Mouse (Mus musculus) CH12.LX (cell line): ENCODE data around the gene Ddx59. TPM values are rescaled to one million over a fixed set of nuclear protein-coding genes. Genes with fewer than 3 reads are reported as not detected.

Source experiments
- DNase-seq: peaks from one replicate; pipeline ENCODE4 v3.0.0-alpha.2; 2013; ENCODE audit errors: extremely low read depth
- H3K27ac ChIP-seq: 2 replicates; pipeline ENCODE4 v1.5.1; 2012; ENCODE audit warnings: low read depth, mild to moderate bottlenecking, control low read depth, moderate library complexity; ENCODE audit not compliant: insufficient read depth
- H3K27me3 ChIP-seq: replicated peaks from 2 replicates; pipeline ENCODE3; 2012; ENCODE audit warnings: inconsistent platforms
- H3K36me3 ChIP-seq, 2 experiments: replicated peaks in 1 of 2; 2 replicates each; pipeline versions ENCODE3 to v1.6.1; 2012; ENCODE audit warnings: inconsistent platforms in 1 of 2, low read length in 1 of 2, mild to moderate bottlenecking in 1 of 2, mixed read lengths in 1 of 2, moderate library complexity in 1 of 2; ENCODE audit not compliant: control insufficient read depth in 1 of 2, insufficient read depth in 1 of 2
- H3K4me1 ChIP-seq, 2 experiments: 2 replicates each; pipeline ENCODE4 v1.6.1; 2012; ENCODE audit warnings: inconsistent platforms in 1 of 2, moderate library complexity in 1 of 2; ENCODE audit not compliant: insufficient read depth in 2 of 2, control insufficient read depth in 1 of 2
- H3K4me2 ChIP-seq: 2 replicates; pipeline ENCODE4 v1.6.1; 2012; ENCODE audit warnings: low read depth, mild to moderate bottlenecking, control low read depth; ENCODE audit not compliant: poor library complexity, insufficient read depth, severe bottlenecking
- H3K4me3 ChIP-seq, 3 experiments: fragments of 150-350 bp in 1 of 3; sonication (generic) in 1 of 3; replicated peaks in 1 of 3; 2 replicates each; pipeline versions ENCODE3 to v1.5.1; 2011 to 2012; ENCODE audit warnings: low read depth in 2 of 3, low read length in 2 of 3, mild to moderate bottlenecking in 2 of 3, moderate library complexity in 2 of 3, control low read depth in 1 of 3, improper control_type of control experiment in 1 of 3, inconsistent platforms in 1 of 3, mixed read lengths in 1 of 3; ENCODE audit not compliant: poor library complexity in 1 of 3
- H3K79me2 ChIP-seq: replicated peaks from 2 replicates; pipeline ENCODE4 v1.6.1; 2012; ENCODE audit warnings: mild to moderate bottlenecking, moderate library complexity; ENCODE audit not compliant: control insufficient read depth, poor library complexity, insufficient read depth, severe bottlenecking; ENCODE audit errors: extremely low read depth
- H3K9ac ChIP-seq: 2 replicates; pipeline ENCODE4 v1.6.1; 2012; ENCODE audit warnings: low read depth, mild to moderate bottlenecking, control low read depth, moderate library complexity; ENCODE audit not compliant: insufficient read depth
- H3K9me3 ChIP-seq: replicated peaks from 2 replicates; pipeline ENCODE3; 2012; ENCODE audit warnings: low read length, inconsistent platforms, mixed read lengths
- CHD1 ChIP-seq: IDR thresholded peaks from 2 replicates; pipeline ENCODE4 v1.6.1; 2012; ENCODE audit warnings: low read depth, low read length, improper control_type of control experiment, inconsistent platforms
- CHD2 ChIP-seq: IDR thresholded peaks from 2 replicates; pipeline ENCODE4 v1.6.1; 2011; ENCODE audit warnings: low read length, improper control_type of control experiment
- CTCF ChIP-seq, 2 experiments: IDR thresholded peaks in 1 of 2; conservative IDR thresholded peaks in 1 of 2; 2 replicates each; pipeline ENCODE4 v1.5.1; 2011 to 2012; ENCODE audit warnings: low read depth in 2 of 2, low read length in 2 of 2, improper control_type of control experiment in 1 of 2, inconsistent platforms in 1 of 2, mild to moderate bottlenecking in 1 of 2, moderate library complexity in 1 of 2
- ELF1 ChIP-seq: IDR thresholded peaks from 2 replicates; pipeline ENCODE4 v1.6.1; 2014; ENCODE audit warnings: low read depth, mild to moderate bottlenecking, inconsistent platforms, low read length, improper control_type of control experiment
- EP300 ChIP-seq: IDR thresholded peaks from 2 replicates; pipeline ENCODE4 v1.6.1; 2011; ENCODE audit warnings: low read length, improper control_type of control experiment
- ETS1 ChIP-seq: conservative IDR thresholded peaks from 2 replicates; pipeline ENCODE4 v1.6.1; 2012; ENCODE audit warnings: low read depth, mild to moderate bottlenecking, inconsistent platforms, low read length, improper control_type of control experiment, moderate library complexity
- HCFC1 ChIP-seq: IDR thresholded peaks from 2 replicates; pipeline ENCODE4 v1.6.1; 2012; ENCODE audit warnings: low read depth, mild to moderate bottlenecking, inconsistent platforms, low read length, improper control_type of control experiment
- IRF4 ChIP-seq: IDR thresholded peaks from 2 replicates; pipeline ENCODE4 v1.6.1; 2014; ENCODE audit warnings: low read depth, mild to moderate bottlenecking, inconsistent platforms, low read length, improper control_type of control experiment
- MAX ChIP-seq: IDR thresholded peaks from 2 replicates; pipeline ENCODE4 v1.6.1; 2011; ENCODE audit warnings: low read length, improper control_type of control experiment
- MEF2A ChIP-seq: IDR thresholded peaks from 2 replicates; pipeline ENCODE4 v1.6.1; 2014; ENCODE audit warnings: low read depth, mild to moderate bottlenecking, inconsistent platforms, low read length, improper control_type of control experiment, borderline replicate concordance
- MYC ChIP-seq: IDR thresholded peaks from 2 replicates; pipeline ENCODE4 v1.6.1; 2011; ENCODE audit warnings: low read depth, mild to moderate bottlenecking, improper control_type of control experiment, low read length
- NELFE ChIP-seq: IDR thresholded peaks from 2 replicates; pipeline ENCODE4 v1.6.1; 2011; ENCODE audit warnings: low read depth, low read length, improper control_type of control experiment
- NRF1 ChIP-seq: IDR thresholded peaks from 2 replicates; pipeline ENCODE4 v1.6.1; 2014; ENCODE audit warnings: low read depth, mild to moderate bottlenecking, inconsistent platforms, low read length, improper control_type of control experiment, moderate library complexity
- PAX5 ChIP-seq: IDR thresholded peaks from 2 replicates; pipeline ENCODE4 v1.6.1; 2012; ENCODE audit warnings: low read length, inconsistent platforms, mixed read lengths
- RAD21 ChIP-seq: IDR thresholded peaks from 2 replicates; pipeline ENCODE4 v1.6.1; 2011; ENCODE audit warnings: low read depth, mild to moderate bottlenecking, low read length, improper control_type of control experiment, moderate library complexity
- RCOR1 ChIP-seq: conservative IDR thresholded peaks from 2 replicates; pipeline ENCODE4 v1.6.1; 2012; ENCODE audit warnings: low read depth, mild to moderate bottlenecking, inconsistent platforms, low read length, improper control_type of control experiment
- SIN3A ChIP-seq: IDR thresholded peaks from 2 replicates; pipeline ENCODE4 v1.6.1; 2012; ENCODE audit warnings: low read length, improper control_type of control experiment, inconsistent platforms
- SMC3 ChIP-seq: IDR thresholded peaks from 2 replicates; pipeline ENCODE4 v1.6.1; 2011; ENCODE audit warnings: low read depth, low read length, improper control_type of control experiment
- TBP ChIP-seq: conservative IDR thresholded peaks from 2 replicates; pipeline ENCODE4 v1.6.1; 2011; ENCODE audit warnings: low read depth, low read length, improper control_type of control experiment
- UBTF ChIP-seq: IDR thresholded peaks from 2 replicates; pipeline ENCODE4 v1.6.1; 2012; ENCODE audit warnings: low read depth, mild to moderate bottlenecking, inconsistent platforms, low read length, improper control_type of control experiment, moderate library complexity
- USF1 ChIP-seq: IDR thresholded peaks from 2 replicates; pipeline ENCODE4 v1.6.1; 2014; ENCODE audit warnings: low read depth, mild to moderate bottlenecking, inconsistent platforms, low read length, improper control_type of control experiment
- USF2 ChIP-seq: conservative IDR thresholded peaks from 2 replicates; pipeline ENCODE4 v1.6.1; 2011; ENCODE audit warnings: low read depth, low read length, improper control_type of control experiment
- ZC3H11A ChIP-seq: IDR thresholded peaks from 2 replicates; pipeline ENCODE4 v1.6.1; 2012; ENCODE audit warnings: low read depth, mild to moderate bottlenecking, inconsistent platforms, low read length, improper control_type of control experiment
- ZKSCAN1 ChIP-seq: IDR thresholded peaks from 2 replicates; pipeline ENCODE4 v1.6.1; 2012; ENCODE audit warnings: low read depth, inconsistent platforms, low read length, improper control_type of control experiment, borderline replicate concordance
- ZNF384 ChIP-seq: IDR thresholded peaks from 2 replicates; pipeline ENCODE4 v1.6.1; 2012; ENCODE audit warnings: low read depth, low read length, improper control_type of control experiment, inconsistent platforms
- dilution Hi-C: fragments of 300-500 bp; cut with MboI; formaldehyde crosslinking; loops from 2 replicates; pipeline ENCODE4 v1.14.3; 2020; ENCODE audit warnings: low sequenced_read_pairs; ENCODE audit not compliant: extremely low pct_unique_long_range_greater_than_20kb, extremely low pct_ligation_motif_present
- in situ Hi-C: fragments of 300-500 bp; cut with MboI; formaldehyde crosslinking; loops from 3 replicates; pipeline ENCODE4 v1.14.3; 2019; ENCODE audit warnings: low sequenced_read_pairs, low pct_ligation_motif_present, low pct_unique_long_range_greater_than_20kb, mixed read lengths
- polyA plus RNA-seq: library from polyadenylated mRNA; unstranded; fragments of >175 nt; gene quantifications from 2 replicates; pipeline ENCODE4 v1.2.1, GENCODE M21; 2012; ENCODE audit warnings: low read depth; ENCODE audit not compliant: insufficient read length
- total RNA-seq, 2 experiments: library from RNA; depleted of rRNA; stranded (reverse); fragments of 300-350 nt in 1 of 2; fragments of >200 nt in 1 of 2; gene quantifications; 2 replicates each; pipeline ENCODE4 v1.2.3; 2012 to 2014

Ddx59 gene
- total and polyA plus RNA-seq, 3 experiments: 6.9 to 10.9 (median 9.0) TPM

DNA sequence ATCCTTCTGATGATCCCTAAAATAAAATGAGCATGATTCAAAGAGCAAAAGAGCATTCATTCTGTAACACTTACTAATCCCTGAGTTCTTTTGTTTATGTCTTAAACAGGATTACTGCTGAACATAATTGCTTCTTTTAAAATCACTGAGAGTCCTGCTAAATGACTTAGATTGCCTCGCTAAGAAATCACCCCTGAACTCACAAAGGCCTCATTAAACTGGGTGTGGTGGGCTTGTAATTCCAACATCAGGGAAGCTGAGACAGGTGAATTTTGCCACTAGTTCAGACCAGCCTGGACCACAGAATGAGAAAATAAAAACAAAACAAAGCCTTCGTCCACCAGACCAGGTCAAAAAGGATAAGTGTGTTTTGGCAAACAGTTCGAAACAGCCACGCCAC, 42.3 kb downstream of the Ddx59 start:
- no peak for TF ChIP-seq CTCF (conservative IDR thresholded peaks at IDR 0.05 in 1 of 2, IDR thresholded peaks at IDR 0.05 in 1 of 2; ENCODE audit: low read depth in 2 of 2, low read length in 2 of 2)
- no peak for TF ChIP-seq ZC3H11A
- no peak for TF ChIP-seq TBP
- no peak for TF ChIP-seq MEF2A
- no peak for TF ChIP-seq SIN3A
- no peak for TF ChIP-seq ZNF384
- TF ChIP-seq CHD1: no peak
- TF ChIP-seq USF1: no peak
- no peak for DNase-seq
- Histone ChIP-seq H3K9ac (no peak overlapping the region), H3K36me3 (no peaks in the 10 kb centered on the region), H3K9me3 (peaks cover 4% of the 10 kb centered on the region), H3K4me3 (no peak overlapping the region), H3K27ac (no peak overlapping the region), H3K27me3 (peaks cover 2% of the 10 kb centered on the region), H3K4me1 (no peaks in the 10 kb centered on the region; a peak in 1 of 4 replicates), H3K79me2 (no peaks in the 10 kb centered on the region), H3K4me2 (no peak overlapping the region)
- in situ Hi-C loops (loop anchor here (5.0 kb wide), 1 partner anchor 155 kb away; no protein-coding TSS in a partner anchor), dilution Hi-C loops (no loop called here)

DNA sequence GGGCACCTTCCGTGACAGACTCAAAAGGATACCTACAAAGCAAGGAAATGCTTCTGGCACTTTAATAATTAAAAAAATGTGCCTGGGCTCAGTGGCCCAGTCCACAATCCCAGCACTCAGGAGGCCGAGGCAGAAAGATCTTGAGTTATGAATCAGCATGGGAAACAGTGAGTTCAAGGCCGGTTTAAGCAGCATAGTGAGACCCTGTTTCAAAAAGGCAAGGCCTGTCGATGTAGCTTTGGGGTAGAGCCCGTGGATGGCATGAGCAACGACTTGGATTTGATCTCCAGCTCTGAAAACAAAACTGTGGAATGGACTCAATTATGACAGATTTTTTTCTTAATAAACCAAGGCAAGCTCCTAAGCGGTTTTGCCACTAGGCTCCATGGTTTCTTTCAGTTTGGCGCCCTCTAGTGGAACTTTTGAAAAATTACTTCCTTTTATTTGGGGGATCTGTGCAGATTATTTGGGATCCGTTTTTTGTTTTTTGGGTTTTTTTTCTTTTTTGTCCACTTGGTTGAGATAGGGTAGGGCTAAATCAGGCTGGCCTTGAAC, 43.7 kb downstream of the Ddx59 start:
- Histone ChIP-seq H3K9ac (no peak overlapping the region), H3K27me3 (peaks cover 2% of the 10 kb centered on the region), H3K4me3 (no peak overlapping the region), H3K4me2 (peak overlapping the region; percentile 8; the same call in 1 of the 2 replicates), H3K4me1 (no peaks in the 10 kb centered on the region), H3K79me2 (no peaks in the 10 kb centered on the region), H3K27ac (no peak overlapping the region), H3K9me3 (peaks cover 4% of the 10 kb centered on the region), H3K36me3 (no peaks in the 10 kb centered on the region)
- in situ Hi-C loops: loop anchor here (5.0 kb wide), 1 partner anchor 156 kb away; no protein-coding TSS in a partner anchor
- dilution Hi-C loops: no loop called here
- DNase-seq: peak; percentile 67
- TF ChIP-seq USF2: no peak
- TF ChIP-seq HCFC1: no peak
- TF ChIP-seq NELFE: no peak
- no peak for TF ChIP-seq ZKSCAN1
- no peak for TF ChIP-seq TBP
- no peak for TF ChIP-seq PAX5
- TF ChIP-seq ELF1: no peak
- peak; percentile 78 for TF ChIP-seq SMC3
- no peak for TF ChIP-seq MAX
- no peak for TF ChIP-seq UBTF
- TF ChIP-seq ZNF384: peak; percentile 66; the same call in 1 of the 2 replicates
- no peak for TF ChIP-seq SIN3A
- TF ChIP-seq ETS1: no peak
- no peak for TF ChIP-seq NRF1
- TF ChIP-seq MYC: no peak
- no peak for TF ChIP-seq CHD2
- peak; percentile 73 for TF ChIP-seq ZC3H11A
- TF ChIP-seq IRF4: no peak
- TF ChIP-seq RAD21: peak; percentile 95
- no peak for TF ChIP-seq RCOR1
- TF ChIP-seq EP300: no peak
- TF ChIP-seq CTCF (conservative IDR thresholded peaks at IDR 0.05 in 1 of 2, IDR thresholded peaks at IDR 0.05 in 1 of 2; ENCODE audit: low read depth in 2 of 2, low read length in 2 of 2): peak; percentile 28 to 91; a peak in 3 of 4 replicates
